Mouse (Mus musculus) layer of hippocampus, postnatal 14 days (tissue): Measurements from ENCODE around the gene Phf21a. TPM values are rescaled to one million over a fixed set of nuclear protein-coding genes. Genes with fewer than 3 reads are reported as not detected.
A peak's percentile ranks its signal among the peaks of the same experiment; 100 is the strongest.

Source experiments
- DNase-seq, 2 experiments: peaks; one replicate each; pipeline ENCODE4 v3.0.0; 2021 to 2022; ENCODE audit warnings: low spot score in 2 of 2, mixed read lengths in 1 of 2
- long read RNA-seq, 2 experiments: library from polyadenylated mRNA; stranded (forward); transcript quantifications; one replicate each; pipeline ENCODE4 v2.0.0; 2021
- total RNA-seq, 2 experiments: library from RNA; stranded (reverse); gene quantifications; 2 replicates each; pipeline ENCODE4 v1.2.3; 2021

Phf21a gene
- 10 to 100 TPM; 81.7 to 90.1 TPM for total RNA-seq
- long read RNA-seq, experiment 1, partial matches to known transcripts, result 1 of 20 reads
- long read RNA-seq, experiment 1, other reads (novel, unspliced or antisense), result 19 of 20 reads
- long read RNA-seq, experiment 2, partial matches to known transcripts, result 1 of 24 reads
- long read RNA-seq, experiment 2, other reads (novel, unspliced or antisense), result 23 of 24 reads

DNA sequence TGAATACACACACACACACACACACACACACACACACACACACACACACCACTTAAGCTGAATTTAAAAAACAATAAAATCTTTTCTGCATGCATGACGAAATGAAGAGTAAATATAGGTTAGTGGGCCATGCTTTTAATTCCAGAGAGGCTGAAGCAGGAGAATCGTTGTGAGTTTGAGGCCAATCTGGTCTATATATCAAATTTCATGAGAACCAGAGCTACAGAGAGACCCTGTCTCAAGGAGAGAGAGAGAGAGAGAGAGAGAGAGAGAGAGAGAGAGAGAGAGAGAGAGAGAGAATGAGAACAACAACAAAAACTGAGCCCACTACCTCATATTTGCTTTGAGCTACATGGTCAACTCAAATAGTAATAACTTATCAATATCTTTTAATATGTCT, at the start of gene Phf21a:
Phf21a (plus strand) TSS at position 301 of the 400 bp plus-strand sequence.
- DNase-seq, result no peak

DNA sequence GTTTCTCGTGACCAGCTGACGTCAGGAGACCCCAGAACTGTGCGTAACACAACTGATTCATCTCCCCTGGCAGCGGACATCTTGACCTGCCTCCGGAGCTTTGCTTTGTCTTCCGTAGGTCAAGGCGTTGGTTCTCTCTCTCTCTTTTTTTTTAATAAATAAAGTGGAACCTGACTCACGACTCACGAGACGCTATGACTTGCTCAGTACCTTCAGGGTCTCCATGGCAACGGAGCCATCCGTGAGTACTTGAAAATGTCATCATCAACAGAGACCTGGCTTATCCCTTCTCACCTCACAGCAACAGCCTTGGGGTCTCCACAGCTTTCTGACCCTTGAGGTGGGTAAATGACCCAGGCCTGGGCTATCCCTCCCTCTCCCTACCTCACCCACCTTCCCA, 49.6 kb upstream of the Phf21a start:
- no peak for DNase-seq

DNA sequence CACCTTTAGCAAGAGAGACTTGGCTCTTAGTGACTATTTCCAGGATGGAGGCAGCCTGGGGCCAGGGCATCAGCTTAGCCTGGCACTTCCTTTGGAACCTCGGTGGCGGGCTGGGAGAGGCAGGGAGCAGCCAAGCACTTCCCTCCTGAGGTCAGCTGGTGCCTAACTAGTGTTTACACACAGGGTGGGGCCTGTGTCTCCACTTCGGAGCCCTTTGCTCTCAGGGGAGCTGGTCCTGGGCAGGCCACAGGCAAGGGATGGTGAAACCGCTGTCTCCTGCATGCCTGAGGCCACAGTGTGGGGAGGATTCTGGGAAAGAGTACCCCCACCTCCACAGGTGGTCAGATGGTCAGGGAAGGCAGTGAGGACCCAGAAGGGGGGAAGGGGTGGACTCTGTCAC, 45.3 kb upstream of the Phf21a start:
- no peak for DNase-seq

DNA sequence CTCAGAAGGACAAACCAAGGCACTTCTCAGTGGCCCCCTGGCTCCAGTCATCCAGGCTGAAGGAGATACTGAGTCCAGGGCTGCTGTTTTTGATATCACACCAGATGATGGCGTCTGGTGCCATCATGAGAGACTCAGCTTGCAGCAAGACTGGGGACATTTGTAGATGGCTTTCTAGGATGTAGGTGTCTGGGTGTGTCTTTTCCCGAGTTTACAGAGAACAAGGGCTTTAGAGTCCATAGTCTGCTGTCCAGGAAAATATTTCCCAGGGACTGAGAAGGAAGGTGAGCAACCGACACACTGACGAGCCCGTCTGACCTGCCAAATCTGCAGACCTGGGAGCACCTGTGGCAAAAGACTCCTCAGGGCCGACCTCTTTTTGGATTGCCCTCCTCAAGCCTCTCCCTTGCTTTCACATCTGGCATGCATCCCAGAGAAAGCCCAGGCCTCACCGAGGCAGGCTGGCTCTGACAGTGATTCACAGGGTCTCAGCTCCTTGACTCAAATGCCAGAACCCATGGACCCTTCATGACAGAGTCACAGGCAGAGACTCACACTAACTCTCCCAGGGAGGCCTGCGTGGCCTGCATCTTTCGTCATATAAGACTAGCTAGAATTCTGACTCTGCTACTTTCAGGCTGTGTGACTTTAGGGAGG, 44.8 kb upstream of the Phf21a start:
- DNase-seq, result no peak

DNA sequence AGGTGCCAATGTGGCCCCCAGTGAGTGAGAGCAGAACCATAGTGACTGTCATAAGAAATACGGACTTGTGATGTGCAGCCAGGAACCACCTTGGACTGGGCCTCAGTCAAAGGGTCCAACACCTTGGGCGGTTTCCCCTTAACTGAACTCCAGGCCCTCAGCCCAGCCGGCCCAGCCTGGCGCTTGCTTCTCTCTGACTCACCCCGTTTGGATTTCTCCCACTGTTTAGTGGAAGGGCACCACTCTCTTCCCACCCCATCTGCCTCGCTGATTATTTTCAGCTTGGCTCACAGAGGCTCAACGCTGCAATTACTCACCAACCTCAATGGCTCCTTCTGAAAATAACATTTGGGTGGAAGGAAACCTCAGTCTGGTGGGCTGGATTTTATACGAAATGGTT, 40.7 kb upstream of the Phf21a start:
- peak; percentile 66 to 72 for DNase-seq

DNA sequence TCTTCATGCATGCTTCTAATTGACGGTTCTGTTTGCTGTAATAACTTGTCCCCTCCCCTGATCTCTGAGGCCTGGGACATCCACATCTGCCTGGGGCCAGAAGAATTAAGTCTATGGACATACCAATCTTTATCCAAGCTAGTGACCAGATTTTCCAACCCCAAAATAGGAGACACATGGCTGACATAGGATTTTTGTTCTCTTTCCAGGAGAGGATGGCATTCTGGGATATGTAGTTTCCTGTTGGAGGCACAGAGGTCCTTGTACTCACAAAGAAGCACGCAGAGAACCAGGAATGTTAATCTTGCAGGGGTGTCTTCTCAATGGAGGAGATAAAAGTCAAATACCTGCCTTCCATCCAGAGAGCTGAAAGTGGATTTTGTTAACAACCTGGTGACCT, 40.2 kb upstream of the Phf21a start:
- no peak for DNase-seq

DNA sequence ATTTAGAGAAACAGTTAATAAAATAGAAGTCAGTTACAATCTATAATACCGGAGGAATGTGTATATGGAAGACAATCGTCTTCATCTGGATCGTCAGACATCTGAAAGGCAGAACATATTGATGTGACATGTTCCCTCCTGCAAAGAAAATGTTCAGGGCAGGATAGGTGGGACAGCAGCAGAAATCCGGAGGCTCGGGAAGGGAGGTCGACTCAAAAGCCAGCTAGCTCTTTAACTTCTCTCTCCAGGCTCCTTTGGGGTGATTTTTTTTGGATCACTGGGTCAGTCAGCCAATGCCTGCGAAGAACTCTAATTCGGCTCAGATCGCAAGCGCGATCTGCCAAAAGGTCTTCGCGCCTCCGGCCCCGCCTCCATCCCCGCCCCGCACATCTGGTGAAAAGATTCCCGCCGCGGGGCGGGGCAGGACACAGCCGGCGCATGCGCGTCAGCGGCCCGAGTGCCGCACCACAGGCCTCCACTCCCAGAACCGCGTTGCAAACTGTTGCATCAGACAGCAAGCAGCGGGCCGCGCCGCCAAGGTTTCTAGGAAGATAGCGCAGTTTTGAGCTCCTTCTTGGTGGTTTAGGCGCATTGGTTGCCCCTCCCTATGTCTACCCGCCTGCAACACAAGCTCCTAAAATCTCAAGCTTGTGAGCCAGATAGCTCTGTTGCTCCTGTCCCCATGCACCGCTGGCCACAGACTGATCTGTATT, 37.7 kb upstream of the Phf21a start:
- peak; percentile 82 to 86 for DNase-seq

DNA sequence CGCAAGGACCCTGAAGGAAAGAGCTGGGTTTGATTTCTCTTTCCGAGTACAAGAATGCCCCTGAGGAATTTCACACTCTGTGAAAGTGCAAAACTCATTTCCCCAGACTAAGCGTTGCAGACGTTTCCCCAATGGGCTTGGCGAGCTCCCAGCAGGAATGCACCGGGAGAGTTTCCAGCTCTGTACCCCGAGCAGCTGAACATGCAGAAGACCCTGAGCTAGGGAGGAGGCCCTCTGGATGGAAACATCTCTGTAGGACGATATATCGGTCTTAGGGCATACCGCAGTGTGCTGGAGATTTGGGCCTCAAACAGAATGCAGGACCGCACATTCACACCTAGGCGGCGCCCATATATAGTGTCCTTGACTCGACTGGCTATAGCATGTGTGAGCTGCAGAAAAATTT, 37.1 kb upstream of the Phf21a start:
- peak in 1 of 2 experiments; percentile 64 for DNase-seq

DNA sequence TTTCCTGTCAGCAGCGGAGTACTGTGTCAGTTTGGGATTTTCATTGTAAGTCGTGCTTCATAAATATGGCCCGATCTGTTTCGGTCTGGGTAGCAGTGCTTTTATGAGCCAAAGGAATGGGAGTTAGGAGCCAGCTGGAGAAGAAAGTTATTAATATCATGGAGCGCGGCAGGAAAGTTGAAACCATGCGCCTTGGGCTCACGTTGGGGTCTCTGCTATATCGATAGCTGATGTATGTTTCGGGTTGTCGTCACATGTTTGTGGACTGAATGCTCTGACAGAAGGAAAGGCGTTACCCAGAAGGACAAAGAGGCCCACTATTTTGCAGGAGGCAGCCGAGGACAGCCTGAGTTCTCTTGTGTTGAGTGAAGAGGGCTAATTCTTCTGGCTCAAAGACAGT, 36.2 kb upstream of the Phf21a start:
- no peak for DNase-seq

DNA sequence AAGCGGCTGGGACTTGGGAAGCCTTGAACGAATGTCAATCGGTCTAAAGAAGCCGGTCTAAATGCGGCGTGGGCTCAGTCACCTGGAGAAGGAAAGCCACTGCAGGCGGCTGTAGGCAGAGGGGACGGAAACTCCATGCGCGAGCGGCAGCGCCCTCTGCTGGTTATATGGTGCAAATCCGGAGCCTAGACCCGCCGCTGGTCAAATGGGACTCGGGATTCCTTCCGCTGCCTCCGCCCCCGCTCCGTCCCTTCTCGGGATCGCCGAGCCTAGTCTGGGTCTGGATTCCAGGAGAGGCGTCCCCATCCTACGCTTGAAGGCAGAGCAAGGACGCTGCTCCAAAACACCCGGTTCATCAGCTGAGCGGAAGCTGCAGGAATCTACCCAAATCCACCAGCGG, 34.4 kb upstream of the Phf21a start:
- DNase-seq, result peak; percentile 94 to 95

DNA sequence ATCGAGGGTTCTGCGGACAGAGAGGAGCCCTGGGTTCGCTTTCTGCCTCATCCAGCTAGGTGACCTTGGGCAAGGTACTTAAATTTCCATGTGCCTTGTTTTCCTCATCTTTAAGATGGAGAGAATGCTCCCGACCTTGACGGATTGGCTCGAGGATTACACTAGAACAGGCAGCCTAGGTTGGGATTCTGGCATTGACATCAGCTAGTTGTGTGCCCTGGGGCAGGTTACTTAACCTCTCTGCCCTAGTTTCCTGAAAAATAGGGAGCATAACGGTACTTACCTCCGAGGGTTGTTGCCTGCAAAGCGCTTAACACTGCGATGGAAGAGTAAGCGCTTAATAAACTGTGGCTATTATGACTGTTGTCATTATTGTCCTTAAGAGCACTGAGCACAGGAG, 34.0 kb upstream of the Phf21a start:
- no peak for DNase-seq

DNA sequence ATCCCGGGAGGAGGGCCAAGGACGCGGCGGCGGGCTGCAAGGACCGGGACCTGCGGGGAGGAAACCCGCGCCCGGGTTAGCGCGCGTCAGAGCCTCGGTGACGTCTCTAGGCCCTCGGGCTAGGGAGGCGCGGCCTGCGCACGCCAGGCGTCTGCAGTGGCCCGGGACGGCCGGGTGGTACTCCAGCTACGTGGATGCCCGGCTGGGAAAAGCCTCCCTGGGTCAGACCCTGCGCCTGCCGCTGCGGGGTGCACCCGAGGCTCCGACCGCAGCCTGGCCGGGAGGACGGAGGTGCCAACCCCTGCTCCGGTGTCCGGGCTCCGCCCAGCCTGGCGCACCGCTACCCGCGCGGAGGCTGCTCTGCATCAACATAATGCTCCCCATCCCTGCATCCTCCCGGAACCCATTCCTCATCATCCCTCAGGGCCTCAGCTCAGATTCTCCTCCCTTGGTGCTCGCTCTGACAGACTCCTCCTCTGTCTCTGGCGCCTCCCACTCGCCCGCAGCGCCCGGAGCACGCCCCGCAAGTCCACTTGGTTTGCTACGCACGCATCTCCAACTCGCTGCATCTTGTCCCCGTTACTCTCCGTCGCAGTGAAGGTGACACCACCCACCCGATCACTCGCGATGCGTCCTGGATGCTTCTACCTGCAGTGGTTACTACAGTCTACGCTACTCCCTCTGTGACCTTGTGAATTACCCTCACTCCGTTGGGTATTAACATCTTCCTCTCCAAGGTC, 33.3 kb upstream of the Phf21a start:
- DNase-seq, result peak; percentile 74 to 77

DNA sequence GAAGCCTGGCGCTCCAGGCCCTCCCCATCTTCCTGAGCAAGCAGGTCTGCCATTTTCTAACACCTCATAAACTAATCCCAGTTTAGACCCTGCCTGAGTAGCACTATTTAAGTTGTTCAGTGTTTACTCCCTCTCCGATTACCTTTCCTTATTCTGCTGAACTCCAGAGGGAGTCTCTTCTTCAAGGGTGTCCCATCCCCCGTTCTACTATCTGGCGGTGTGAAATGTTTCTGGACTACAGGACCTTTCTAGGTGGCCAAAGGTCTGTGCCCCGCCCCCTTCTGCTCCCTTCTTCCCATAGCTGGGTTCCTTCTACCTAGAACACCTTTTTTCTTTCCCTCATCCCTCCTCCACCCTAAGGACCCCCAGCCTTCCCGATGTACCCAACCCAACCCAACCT, 32.6 kb upstream of the Phf21a start:
- no peak for DNase-seq

DNA sequence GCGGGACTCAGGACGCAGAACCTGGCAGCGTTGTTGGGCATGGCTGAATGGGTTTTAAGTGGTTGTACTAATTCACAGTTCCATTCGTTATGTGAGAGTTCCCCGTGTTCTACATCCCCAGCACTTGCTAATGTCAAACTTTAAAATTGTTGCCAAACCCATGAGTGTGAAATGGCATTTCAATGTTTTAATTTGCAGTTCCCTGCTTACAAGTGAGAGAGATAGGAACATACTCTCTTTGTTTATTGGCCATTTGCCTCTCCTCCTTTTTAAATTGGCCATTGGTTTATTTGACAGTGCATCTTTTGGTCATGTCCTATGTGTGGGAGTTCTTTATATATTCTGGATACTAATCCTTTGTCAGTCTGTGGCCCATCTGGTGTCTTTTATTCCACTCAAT, 31.6 kb upstream of the Phf21a start:
- peak in 1 of 2 experiments; percentile 72 for DNase-seq

DNA sequence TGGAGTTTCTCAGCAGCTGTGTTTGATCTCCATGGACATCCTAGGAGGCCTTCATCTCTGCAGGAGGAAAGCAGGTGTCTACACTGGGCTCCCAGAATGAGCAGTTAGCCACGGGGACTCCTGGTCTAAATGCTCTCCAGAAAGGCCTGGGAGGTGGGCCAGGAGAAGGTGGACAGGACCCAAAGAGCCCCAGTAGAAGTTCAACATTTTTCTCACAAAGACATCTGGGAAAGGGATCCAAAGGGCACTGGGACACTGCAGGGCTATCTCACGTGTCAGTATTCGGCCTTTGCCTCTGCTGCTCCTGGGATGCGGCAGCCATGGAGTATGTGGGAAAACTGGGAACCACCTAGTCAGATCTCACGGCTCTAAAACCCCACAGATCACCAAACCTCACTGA, 29.8 kb upstream of the Phf21a start:
- DNase-seq, result no peak

DNA sequence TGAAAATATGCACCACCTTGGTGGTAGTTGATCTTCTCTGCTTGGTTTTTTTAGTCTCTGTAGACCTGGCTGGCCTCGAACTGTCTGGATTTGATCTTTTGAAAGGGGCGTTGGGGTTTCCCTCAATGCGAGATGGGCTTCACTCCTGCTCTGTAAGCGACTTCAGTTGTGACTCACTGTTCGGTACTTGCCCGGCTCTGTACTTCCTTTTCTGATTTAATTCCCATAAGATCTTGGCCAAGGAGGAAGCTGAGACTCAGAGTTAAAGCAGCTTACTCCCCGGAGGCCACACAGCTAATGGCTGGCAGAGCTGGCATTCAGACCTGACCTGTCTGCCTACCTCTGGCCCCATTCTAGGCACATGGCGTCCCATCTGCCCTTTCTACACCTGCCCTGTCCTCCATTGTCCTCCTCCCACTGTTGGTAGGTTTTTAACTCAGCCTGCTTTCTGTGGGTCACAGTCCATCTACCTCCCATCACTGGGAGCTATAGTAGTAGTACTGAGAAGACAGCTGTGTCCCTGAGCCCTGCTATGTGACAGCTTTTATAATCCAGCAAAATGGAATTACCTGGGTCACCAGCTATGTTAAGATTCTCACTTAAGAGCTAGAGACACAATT, 27.5 kb upstream of the Phf21a start:
- no peak for DNase-seq

DNA sequence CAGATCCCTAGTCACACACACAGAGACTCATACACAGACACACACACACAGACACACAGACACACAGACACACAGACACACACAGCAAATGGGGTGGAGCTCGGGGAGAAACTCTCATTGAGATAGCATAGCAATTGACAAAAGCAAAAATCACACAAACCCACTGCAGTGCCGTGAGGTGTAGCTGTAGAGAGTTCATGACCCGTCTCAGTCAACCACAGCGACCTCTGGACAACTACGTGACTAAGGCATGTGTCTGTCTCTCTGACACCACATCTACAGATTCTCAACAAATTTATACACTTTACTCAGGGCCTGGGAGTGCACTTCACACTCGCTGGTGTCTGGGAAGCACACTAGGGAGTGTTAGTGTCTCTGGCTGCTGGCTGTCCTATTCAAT, 27.0 kb upstream of the Phf21a start:
- no peak for DNase-seq

DNA sequence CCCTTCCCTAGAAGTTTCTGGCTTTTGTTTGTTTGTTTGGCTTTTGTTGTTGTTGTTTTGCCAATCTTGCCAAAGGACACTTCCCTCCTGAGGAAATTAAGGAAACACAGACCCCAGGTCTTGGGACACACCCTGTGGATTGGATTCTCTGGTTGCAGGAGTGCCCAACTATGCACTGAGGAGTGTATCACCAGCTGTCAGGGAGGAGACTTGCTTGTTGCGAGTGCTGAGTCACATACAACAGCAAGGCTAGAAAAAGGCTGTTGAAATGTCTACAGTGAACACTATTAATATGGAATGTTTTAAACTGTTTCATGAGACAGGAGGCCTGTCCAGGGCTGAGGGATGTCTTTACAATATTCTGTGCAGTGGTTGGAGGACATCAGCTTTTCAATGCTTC, 26.0 kb upstream of the Phf21a start:
- DNase-seq, result no peak

DNA sequence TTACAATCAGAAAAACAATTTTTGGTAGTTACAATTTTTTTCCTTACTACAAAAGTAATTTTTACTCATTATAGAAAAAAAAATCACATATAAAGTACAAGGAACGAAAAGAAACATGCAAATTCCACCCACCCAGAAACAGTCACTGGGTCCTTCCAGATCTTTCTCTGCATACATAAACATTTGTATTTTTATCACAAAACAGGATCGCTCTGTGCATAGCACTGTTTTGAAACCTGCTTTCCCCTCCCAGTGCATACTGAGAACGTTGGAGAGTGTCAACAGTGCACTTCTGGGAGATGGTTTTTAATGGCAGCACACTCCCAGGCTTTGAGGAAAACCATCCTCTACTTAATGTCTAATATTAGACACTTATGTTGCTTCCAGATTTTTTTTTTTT, 25.3 kb upstream of the Phf21a start:
- no peak for DNase-seq

DNA sequence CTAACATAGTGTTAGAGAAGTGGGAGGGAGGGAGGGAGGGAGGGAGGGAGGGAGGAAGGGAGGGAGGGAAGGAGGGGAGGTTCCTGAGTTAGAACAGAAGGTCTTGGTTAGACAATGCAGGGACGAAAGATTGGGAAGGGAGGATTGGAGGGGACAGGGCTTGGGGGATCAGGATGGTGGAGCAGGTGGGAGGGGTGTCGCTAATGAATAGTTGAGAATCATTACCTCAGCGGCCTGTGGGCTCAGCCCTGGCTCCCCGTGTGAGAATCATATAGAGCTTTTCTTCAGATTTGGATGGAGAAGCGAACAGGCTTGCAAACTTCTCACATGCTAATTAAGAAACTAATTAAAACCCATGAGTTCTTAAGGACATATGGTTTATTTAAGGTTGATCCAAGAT, 23.3 kb upstream of the Phf21a start:
- DNase-seq, result no peak

DNA sequence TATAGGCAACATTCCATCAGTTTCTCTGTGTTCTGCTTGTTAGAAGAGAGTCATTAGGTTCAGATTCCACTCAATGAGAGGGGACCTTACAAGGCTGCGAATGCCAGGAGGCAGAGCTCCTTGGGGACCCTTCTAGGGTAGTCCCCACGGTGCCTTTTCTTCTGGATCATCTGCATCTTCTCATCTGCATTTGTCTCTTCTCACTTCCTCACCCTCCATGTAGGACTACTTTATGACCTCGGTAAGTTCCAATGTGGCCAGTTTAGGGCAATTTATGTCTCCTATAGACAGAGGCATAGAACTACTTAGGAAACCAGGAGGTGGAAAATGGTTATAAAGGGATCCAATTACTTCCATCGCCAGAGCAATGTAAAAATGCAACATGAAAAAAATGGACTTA, 21.8 kb upstream of the Phf21a start:
- no peak for DNase-seq
